Mouse (Mus musculus): ENCODE data around the gene Fam166a.
"Not testable (repeated sequence)": the region's sequence is repeated elsewhere in the genome, so short reads cannot be mapped to it uniquely, and the experiment has no call there.

Fam166a gene

DNA sequence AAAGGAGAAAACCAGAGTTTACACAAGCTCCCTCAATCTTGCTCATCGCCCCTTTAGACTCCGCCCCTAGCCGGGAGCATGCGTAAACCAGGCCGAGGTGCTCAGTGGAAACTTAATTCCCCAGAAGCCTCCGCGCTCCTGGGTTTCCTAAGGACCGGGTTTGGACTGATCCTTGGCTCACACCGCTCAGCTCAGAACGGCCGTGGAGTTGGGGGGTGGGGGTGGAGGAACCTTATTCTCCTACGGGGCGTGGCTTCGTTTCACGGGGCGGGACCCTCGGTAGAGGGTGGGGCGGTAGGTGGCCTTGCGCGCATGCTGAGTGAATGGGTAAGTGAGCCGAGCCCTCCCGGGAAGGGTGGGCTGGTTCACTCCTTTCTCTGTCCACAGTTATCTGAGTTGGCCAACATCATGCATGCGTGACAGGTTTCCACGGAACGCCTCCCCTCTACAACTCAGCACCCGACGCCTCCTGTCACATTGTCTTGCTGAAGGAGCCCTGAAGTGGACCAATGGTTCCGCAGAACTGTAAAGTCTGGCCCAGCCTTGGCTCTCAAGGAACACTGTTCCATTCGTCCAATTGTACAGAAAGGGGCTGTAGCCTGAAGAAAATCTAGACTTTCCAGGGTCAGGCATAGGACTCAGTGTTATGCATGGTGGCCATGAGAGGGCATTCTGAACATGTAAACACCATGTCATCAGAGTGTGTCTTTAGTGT, 22.3 kb downstream of the Fam166a start:
- DNase-seq (ENCODE audit: low read depth in 2 of 2, low spot score in 2 of 2), result peak in 1 of 2 experiments; percentile 38

DNA sequence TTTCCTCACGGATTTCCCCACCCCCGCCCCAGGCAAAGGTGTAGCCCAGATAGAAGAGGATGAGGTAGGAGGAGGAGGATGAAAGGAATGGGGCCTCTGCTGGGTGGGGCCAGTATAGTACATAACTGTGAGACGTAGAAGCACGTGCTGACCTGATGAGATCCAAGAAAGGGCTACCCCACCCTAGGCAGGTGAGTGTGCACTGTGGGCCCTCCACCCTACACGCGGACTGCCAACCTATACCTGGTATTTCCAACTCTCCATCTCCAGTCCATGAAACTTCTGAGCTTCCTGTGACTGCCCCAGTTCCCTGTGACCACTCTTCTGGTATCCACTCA, 22.9 kb downstream of the Fam166a start:
- DNase-seq (ENCODE audit: low read depth in 2 of 2, low spot score in 2 of 2), result no peak

DNA sequence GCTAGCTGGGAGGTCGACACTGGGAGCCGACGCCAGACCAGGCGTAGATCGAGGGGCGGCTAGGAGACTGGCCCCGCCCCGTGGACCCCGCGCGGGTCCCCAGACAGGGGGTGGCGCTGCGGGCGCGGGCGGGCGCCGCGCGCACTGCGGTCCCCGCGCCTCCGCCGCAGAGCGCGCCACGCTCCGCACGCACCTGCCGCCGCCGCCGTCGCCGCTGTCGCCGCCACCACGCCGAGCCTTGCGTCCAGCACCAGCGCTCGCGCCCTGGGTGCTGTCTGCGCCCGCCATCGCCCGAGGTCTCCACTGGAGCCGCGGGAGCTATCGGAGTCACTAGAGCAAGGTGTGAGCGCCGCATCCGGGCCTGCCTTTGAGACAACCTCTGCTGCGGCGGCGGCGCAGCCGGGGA, 23.6 kb downstream of the Fam166a start, which contains the start of the genes Rnf208 and Cysrt1:
Gene Rnf208 (plus strand): TSS at position 155 of the 406 bp plus-strand sequence.
Gene Cysrt1 (minus strand): TSS at position 352 of the 406 bp plus-strand sequence.
- no peak for DNase-seq (ENCODE audit: low read depth in 2 of 2, low spot score in 2 of 2)

DNA sequence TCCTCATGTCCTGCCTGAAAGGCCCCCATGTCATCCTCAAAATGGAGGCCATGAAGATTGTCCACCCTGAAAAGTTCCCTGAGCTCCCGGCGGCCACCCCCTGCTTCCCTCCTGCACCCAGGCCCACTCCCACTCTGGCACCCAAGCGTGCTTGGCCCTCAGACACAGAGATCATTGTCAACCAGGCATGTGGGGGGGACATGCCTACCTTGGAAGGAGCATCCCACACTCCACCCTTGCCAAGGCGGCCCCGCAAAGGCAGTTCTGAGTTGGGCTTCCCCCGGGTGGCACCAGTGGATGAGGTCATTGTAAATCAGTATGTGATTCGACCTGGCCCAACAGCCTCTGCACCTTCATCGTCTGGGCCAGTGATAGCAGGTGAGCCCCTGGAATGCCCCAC, 24.8 kb downstream of the Fam166a start:
- DNase-seq (ENCODE audit: low read depth in 2 of 2, low spot score in 2 of 2), result no peak

DNA sequence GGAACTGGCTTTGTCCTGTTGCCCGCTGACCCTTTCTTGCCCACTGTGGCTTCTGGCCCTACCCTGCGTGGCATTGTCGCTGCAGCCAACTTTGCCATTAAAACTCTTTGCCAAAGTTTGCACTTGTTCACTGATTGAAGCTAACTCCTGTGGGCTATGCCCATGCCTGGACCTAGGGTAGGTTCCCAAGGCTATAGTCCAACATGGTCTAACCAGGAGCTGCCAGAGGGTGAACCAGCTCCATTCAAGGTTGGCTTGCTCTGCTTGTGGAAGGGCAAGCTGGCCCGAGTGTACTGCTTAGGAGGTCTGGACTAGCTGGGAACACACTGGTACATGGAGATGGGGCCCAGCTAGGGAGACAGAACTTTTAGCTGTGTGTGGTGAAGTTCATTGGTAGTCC, 25.6 kb downstream of the Fam166a start:
- no peak for DNase-seq (ENCODE audit: low read depth in 2 of 2, low spot score in 2 of 2)

DNA sequence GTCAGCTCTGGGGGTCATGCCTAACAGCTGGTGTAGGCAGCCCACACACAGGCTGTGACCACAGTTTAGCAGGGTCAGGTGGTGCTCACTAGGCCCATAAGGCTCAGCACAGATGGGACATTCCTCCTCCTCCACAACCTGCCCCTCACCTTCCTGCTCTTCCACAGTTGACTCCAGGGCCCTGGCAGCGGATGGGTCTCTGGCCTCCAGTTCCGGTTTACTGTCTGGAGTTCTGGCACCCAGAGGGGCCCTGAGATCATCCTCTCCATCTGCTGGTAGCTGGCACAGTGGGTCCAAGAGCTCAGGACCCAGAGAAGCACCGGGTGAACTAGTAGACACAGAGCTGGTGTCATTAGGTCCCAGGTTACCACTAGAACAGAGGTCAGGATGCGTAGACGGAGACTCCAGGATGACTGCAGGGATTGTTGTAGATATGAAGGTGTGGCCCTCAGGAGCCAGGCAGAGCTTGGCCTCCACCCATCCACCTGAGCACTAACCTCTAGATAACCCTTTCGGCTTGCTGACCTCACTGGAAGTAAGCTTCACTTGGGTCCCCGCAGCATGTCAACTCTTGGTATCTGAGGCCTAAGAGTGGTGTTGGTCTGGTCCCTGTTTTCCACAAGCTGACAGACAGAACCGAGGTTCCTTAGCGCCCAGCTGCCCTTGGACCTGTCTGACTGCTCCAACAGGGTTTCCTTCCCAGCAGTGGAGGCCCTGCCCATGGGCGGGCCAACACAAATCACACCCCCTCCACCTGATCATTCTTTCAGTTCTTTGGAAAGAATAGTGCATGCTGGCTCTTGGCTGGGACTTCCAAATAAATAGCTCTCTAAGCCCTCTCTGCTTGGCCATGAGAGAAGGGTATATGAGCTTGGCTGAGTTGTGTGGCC, 27.9 kb downstream of the Fam166a start, which contains the start of gene AL732309.1:
Gene AL732309.1 (minus strand): TSS at position 681 of the 890 bp plus-strand sequence.
- DNase-seq (ENCODE audit: low read depth in 2 of 2, low spot score in 2 of 2), result no peak

DNA sequence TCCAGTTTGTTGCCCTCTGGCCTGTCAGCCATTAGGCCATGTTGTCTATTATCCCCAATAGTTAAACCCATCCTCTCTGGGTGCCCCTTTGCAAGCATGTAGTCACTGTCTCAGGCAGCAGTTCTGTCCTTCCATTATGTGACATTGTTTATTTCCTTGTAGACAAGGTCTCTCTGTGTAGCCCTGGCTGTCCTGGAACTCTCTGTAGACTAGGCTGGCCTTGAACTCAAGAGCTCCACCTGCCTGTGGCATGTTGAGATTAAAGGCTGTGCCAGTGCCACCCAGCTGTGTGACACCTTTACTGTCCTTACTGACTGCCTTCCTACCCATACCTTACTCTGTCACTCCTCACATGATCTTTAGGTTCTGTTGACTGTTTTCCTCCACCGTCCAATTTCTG, 33.8 kb downstream of the Fam166a start:
- no peak for DNase-seq (ENCODE audit: low read depth in 2 of 2, low spot score in 2 of 2)

DNA sequence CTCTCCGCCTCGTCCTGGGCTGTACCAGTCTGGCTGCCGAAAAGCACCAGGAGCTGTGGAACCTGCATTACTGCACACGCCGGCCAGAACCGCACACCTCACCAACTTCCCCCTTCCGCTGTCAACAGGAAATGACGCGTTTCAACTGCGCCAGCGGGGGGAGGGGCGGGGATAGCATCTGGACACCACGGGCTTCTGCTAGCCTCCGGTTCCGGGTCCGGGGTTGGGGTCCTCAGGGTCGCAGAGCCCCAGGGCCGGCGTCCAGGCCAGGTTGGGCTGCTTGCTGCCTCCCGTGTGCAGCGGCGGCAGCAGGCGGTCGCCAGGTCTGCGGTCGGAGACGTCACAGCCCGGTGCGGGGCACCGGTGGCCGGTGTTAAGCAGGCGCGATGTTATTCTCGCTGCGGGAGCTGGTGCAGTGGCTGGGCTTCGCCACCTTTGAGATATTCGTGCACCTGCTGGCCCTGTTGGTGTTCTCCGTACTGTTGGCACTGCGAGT, 36.8 kb downstream of the Fam166a start, which contains the start of gene Tmem203:
Gene Tmem203 (plus strand): TSS at position 156 of the 496 bp plus-strand sequence.
- DNase-seq (ENCODE audit: low read depth in 2 of 2, low spot score in 2 of 2), result peak; percentile 80 to 90

DNA sequence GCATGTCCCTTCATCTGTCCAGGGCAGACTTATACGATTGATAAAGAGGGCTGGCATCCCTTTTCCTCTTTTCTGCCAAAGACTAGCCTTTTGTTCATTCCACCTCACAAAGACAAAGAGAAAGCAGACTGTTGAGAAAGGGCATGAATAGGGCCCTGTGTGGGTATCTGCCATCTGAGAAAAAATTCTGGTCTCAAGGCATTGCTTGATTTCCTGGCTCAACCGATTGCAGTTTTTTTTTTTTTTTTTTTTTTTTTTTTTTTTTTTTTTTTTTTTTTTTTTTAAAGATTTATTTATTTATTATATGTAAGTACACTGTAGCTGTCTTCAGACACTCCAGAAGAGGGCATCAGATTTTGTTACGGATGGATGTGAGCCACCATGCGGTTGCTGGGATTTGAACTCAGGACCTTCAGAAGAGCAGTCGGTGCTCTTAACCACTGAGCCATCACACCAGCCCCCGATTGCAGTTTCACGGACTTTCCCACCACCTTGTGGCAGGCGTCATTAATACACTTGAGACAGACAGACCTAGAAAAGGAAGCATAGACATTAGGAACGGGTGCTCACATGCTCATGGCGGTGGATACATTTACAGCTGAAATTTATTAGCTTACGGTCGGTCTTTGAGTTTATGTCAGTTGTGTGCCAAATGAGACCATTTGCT, 38.0 kb downstream of the Fam166a start:
- peak; percentile 60 to 76 for DNase-seq (ENCODE audit: low read depth in 2 of 2, low spot score in 2 of 2)

DNA sequence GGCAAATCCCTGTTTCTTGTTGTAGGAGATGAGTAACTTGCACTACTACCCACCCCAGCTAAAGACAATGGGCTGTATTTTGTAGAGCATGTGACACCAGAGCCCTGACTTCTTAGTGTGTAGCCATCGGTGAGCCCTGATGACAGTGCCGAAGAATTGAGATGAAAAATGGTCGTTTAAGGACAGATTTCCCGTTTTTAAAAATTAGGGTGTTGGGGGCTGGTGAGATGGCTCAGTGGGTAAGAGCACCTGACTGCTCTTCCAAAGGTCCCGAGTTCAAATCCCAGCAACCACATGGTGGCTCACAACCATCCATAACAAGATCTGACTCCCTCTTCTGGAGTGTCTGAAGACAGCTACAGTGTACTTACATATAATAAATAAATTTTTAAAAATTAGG, 38.7 kb downstream of the Fam166a start:
- not testable (repeated sequence) for DNase-seq (ENCODE audit: low read depth in 2 of 2, low spot score in 2 of 2)

DNA sequence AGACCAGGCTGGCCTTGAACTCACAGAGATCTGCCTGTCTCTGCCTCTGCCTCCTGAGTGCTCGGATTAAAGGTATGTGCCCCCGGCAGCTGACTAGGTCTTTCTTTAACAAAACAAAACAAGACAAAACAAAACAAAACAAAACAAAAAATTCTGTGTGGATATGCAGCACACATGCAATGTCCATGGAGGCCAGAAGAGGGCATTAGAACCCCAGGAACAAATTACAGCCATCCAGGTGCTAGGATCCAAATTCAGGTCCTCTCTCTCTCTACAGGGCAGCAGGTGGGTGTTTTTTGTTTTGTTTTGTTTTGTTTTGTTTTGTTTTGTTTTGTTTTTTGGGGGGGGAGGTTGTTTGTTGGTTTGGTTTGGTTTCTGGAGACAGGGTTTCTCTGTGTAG, 40.3 kb downstream of the Fam166a start:
- DNase-seq (ENCODE audit: low read depth in 2 of 2, low spot score in 2 of 2), result peak in 1 of 2 experiments; percentile 31

DNA sequence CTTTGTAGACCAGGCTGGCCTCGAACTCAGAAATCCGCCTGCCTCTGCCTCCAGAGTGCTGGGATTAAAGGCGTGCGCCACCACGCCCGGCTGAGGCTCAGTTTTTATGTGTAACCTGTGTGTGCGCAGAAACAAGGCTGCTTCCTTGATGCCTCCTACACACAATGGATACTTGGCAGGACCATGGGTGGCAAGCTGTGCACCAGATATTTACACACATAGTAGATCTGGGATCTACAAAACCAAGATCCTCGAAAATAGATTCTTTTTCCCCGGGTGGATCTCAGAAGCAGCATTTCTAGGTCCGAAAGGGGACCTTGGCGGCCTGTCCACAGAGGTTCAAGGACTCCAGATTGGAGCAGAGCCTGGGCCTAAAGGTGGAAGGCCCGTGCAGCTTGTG, 43.3 kb downstream of the Fam166a start:
- no peak for DNase-seq (ENCODE audit: low read depth in 2 of 2, low spot score in 2 of 2)

DNA sequence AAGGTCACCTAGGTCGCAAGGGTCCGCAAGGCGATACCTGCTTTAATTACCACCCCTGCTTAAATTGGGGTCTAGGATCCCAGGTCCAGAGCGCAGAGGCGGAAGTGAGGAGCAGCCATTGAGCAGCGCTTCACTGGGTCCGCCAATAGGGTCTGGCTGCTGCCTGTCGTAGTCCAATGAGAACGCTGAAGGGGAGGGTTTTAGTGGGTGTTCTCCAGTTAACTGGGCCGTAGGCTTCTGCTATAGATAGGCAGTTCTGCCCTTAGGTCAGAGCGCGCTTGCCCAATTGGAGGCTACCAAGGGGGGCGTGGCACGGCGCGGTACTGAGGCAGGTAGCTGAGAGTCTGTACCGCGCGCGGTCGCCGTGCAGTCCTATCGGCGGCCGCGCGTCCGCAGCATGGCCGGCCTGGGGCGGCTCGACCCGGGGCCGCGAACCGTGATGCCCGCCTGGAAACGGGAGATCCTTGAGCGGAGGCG, 43.8 kb downstream of the Fam166a start, which contains the start of gene Tprn:
Gene Tprn (plus strand): TSS at position 328 of the 477 bp plus-strand sequence.
- peak; percentile 88 to 89 for DNase-seq (ENCODE audit: low read depth in 2 of 2, low spot score in 2 of 2)

DNA sequence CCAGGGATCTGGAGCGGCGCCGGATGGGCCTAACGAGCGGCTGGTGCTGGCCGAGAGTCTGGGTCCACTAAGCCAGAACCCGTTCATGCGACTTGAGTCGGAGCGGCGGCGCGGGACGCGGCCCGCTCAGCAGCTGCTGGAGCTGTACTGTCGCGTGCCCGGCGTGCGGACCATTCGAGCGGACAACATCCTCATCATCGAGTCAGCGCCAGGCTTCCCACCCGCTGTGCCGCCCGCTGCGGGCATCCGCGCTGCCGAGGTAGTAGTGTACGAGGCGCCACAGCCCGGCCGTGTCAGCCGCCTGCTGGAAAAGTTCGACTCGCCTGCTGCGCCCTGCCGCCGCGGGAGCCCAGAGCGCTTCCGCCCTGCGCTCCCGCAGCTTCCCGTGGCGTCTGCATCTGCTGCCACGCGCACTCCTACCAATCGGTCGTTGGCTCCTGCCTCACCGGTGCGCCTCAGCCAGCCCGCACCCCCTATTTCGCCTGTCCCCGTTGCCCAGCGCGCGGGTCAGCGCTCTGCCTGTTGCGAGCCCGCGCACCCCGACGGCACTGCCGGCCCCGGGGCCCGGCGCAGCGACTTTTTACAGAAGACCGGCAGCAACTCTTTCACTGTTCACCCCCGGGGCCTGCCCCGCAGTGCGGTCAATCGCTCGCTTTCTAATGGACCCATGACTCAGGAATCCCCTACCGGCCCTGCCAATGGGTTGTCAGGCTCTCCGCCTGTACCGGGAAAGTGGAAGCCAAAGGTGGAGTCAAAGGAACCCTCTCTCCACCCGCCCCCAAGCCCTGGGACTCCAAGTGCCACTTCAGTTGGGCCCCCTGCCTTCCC, 44.5 kb downstream of the Fam166a start:
- DNase-seq (ENCODE audit: low read depth in 2 of 2, low spot score in 2 of 2), result peak; percentile 40 to 56

DNA sequence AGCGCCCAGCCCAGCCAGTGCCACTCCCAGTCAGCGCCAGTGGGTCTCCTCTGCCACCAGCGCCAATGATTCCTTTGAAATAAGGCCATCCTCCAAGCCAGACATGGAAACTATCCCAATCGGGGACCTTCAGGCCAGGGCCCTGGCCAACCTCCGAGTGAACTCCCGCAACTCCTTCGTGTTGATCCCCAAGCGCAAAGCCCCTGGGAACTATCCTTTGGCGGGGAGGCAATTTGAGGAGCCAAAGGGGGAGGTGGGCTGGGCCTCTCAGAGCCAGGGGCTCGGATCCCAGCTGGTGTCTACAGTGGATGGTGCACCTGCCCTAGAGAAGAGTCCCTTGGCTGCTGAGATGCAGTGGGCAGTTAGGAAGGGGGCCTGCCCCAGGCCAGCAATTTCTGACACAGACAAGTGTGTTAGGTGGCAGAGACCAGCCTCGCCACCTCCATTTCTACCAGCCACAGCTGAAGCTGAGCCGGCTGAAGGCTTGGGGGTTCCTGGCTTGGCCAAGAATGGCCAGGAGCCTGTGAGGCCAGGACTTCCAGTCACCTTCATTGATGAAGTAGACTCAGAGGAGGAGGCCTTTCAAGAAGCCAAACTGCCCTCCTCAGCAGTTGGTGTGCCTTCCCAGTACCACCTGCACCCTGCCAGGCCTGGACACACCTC, 45.2 kb downstream of the Fam166a start:
- no peak for DNase-seq (ENCODE audit: low read depth in 2 of 2, low spot score in 2 of 2)

DNA sequence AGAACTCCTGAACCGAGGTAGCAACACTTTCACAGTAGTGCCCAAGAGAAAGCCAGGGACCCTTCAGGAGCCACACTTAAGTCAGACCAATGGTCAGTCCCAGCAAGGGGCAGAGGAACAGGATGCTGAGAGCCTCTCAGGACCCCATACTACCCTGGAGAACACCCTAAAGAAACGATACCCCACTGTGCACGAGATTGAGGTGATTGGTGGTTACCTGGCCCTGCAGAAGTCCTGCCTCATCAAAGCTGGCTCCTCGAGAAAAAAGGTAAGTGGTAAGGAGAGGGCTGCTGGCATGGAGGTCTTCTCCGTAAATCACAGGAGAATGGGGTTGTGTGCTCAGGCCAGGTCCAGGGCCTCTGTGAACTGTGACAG, 45.7 kb downstream of the Fam166a start:
- DNase-seq (ENCODE audit: low read depth in 2 of 2, low spot score in 2 of 2), result no peak

DNA sequence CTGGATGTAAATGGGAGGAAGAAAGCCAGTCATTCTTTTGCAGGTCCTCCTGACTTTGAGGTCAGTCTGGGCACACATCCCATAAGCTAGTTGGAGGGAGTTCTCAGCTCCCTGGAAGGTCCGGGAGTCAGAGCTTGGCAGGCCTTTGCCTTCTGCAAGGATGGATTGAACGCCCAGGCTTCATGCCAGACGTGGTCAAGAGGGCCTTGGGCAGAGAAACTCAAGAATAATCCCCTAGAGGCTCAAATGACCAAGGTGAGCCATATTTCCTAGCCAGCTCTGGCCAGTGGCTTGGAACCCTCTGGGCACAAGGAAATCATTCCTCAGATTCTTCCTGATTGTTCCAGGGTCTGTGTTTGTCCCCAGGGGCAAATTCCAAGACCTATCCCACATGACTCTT, 46.3 kb downstream of the Fam166a start:
- no peak for DNase-seq (ENCODE audit: low read depth in 2 of 2, low spot score in 2 of 2)

DNA sequence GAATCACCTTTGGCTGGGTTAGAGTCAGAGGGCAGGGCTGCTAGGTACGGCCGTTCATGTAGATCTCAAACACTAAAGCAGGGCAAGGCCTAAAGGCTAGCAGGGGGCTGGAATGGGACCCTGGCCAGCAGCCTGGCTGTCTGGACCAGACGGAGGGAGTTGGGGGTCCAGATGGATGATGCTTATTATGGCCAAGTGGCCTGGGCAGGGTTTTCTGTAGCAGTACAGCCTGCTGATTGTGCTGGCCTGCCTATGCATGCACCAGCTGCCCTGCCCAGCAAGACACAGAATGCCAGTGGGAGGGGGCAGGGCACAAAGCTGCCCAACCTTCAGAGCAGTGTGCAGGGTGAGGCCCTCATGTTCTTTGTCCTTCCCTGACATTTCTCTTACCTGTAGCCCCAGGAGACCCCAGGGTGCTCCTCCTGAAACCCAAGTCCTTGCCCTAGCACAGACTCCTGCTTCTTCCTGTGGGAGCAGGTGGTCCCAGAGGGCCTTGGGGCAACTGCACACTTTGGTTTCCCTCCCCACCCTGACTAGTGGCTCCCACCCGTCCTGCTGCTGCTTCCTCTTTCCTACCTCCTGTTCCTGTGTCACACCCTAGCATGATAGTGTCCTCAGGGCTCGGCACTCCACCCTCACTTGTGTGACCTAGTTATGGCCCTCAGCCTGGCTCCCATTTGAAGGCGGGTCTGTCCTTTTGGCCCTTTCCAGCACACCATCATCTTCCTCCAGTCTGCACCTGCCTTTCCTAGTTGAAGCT, 47.5 kb downstream of the Fam166a start:
- DNase-seq (ENCODE audit: low read depth in 2 of 2, low spot score in 2 of 2), result no peak

DNA sequence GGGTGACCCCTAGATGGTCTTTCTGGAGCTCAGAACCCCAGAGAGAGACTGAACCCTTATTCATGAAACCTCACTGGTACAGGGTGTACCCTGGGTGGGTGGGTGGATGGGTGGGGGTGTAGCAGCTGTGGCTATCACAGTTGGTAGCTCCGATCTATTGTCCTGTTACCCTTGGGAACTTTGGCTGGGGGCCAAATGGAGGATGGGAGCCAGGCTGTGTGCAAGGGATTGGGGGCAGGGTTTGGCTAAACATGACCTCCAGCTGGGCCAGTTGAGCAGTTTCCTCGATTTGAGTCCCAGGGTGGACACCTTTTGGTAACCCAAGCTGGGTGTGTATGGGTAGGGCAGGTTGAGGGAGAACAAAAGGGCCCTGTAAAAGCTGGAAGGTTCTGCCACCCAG, 48.2 kb downstream of the Fam166a start:
- no peak for DNase-seq (ENCODE audit: low read depth in 2 of 2, low spot score in 2 of 2)

Data from CD8-positive naive resting alpha-beta T cell, adult 2 months (primary cell).